Mouse (Mus musculus) cerebellum, postnatal 10 days (tissue): Measurements from ENCODE around the gene Gtpbp3.

Source experiments
- DNase-seq, 2 experiments: peaks; one replicate each; pipeline ENCODE4 v3.0.0; 2021; ENCODE audit warnings: mixed read lengths in 2 of 2

The Gtpbp3 gene

DNA sequence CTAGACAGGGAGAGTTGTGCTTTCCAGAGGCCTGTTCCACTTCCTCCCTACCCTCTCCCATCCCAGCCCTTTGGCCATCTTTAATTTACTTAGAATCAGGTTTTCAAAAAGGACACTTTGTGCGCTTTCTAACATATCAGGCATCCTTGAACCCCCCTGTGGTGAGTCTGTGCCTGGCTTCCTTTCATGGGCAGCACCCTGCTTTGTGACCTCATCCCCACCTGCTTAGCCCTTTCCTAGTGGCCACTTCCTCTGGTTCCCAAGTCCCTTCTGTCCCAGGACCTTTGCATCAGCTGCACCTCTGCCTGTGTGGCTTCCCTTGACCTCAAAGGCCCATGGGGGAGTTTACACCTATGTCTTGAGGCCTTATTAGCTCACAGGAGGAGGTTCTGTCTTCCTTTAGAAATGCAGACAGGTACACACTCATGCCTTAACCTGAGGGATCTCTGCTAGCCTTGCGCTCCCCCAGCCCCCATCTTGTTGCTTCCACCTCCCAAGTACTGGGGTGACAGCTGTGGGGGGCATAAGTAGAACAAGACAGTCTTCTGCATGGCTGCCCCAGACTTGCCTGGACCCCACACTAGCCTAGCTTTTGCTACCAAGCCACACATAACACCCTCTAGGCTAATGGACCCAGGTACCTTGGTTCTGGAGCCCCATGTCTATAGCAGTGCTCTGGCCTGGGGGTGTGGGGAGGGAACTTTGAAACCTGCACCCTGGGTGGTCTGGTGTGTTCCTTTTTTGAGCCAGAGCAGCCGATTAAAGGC, 17.6 kb upstream of the Gtpbp3 start:
- peak in 1 of 2 experiments; percentile 25 for DNase-seq

GRCm38 (mm10) chr8:71470913-71471255, 17.0 kb upstream of the Gtpbp3 start:
- no peak for DNase-seq

- no peak for DNase-seq
Observed at GRCm38 (mm10) chr8:71471861-71472260, 16.0 kb upstream of the Gtpbp3 start.

DNA sequence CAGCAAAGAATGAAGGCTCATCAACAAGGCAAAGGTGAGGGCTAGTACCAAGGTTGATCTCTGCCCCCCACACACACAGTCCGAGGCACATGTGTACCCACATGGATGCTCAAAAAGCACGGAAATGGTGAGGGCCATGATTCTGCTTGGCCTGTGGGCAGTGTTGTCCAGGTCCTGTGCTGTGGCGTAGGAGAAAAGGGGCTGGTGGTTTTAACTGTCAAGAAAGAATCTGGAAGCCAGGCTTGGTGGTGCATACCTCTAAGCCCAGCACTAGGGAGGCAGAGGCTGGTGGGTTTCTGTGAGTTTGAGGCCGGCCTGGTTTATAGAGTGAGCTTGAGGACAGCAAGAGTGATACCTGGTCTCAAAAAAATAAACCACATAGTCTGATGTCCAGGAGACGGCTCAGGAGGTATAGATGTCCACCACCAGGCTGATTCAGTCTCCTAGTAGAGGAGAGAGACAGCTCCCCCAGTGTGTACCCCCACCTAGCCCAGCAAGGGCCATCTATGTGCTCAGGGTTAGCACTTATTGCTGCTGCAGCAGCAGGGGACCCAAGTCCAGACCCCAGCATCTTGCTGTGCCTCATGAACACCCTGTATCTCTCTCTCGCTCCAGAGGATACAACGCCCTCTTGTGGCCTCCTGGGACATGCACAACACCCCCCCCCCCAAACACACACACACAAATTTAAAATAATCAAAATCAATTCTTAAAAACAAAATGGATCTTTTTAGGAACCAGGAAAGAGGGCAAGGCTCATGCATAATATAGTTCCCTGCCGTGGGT, 15.1 kb upstream of the Gtpbp3 start:
- DNase-seq = no peak

GRCm38 (mm10) chr8:71474344-71474743, 13.6 kb upstream of the Gtpbp3 start:
- DNase-seq = peak in 1 of 2 experiments; percentile 30

DNA sequence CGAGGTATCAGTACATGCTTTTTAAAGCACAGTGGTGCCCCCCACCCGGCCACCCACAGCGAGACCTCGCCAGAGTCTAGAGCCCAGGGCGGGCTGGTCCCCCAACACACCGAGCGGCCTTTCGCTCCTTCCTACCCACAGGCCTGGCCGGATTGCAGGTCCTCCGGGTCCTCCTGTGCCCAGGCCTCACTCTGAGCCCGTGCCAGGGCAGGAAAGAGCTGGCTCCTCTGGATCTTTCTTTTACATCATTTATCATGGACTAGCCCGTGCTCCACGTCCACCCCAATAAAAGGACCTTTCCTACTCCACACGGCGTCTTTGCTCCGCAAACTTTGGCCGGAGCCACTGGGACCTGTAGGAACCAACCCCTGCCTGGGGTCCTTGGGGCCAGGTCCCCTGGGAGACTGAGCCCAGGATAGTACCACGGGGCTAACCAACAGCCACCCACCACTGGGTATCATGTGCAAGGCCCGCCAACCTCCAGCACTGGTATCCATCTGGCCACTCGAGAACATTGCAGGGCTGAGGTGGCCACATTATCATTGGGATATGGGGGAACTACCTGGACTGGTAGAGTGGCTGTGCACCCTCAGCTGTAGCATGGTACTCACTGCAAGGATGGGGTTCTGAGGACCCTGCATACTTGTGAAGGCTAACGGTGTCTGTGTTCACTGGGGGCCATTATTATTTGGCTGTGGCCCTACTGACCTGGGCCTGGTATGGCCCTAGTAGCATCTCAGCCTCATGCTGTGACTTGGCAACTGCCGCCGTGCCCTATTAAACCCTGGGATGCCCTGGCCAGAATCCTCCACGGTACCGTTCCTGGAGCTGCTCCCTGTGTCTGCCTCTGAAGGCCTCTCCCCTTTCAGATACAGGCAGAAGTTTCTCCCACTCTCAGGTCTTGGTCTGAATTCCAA, 12.9 kb upstream of the Gtpbp3 start:
- peak; percentile 66 to 67 for DNase-seq

DNA sequence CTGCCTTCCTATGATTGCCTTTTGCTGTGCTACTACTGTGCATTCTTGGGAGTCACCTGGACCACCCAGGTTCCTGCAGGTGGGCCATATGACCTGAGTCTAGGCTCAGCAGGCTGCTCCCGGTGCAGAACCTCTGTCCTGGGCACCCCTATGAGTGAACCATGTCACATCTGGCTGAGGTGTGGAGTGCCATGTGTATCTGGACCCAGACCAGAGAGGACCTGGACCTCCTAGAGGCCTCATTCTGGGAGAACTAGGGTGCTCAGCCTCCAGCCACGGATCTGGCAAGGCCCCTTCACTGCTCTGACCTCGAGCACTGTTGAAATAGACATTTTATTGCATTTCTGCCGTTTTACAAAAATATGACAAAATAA, 12.2 kb upstream of the Gtpbp3 start:
- peak; percentile 41 to 54 for DNase-seq

DNA sequence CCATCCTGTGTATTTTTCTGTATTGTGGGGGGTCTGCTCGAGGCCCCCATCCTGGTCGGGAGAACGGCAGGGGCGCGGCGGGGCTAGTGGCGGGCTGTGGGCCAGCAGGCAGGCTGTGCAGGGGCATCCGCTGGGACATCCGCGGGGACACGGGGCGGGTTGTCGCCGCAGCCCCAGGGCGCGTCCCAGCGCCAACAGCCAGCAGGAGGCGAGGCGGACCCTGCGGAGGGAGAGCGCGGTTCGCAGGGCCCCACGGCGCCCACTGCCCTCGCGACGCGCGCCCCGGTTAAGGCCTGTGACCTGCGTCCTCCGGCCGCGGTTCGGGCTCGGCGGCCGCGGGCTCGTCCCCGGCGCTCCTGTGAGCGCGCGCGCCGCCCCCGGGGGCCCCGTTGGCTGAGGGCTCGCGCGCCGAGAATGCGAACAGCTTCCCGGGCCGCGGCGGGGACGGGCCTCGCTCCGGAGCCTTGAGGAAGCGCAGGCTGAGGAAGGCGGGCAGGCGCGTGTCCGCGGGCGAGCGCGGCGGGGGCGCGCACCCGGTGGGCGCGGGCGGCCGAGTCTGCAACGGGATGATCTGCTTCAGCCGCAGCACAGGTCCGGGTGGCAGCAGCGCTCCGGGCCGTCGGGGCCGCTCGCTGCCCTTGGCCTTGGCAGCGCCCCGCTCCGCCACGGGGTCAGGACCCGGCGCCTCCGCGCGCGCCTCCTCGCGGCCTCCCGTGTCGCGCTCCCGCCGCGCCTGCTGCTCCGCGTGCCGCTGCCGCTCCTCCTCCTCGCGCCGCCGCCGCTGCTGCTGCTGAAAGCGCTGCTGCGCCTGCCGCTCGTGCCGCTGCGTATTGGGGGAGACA, 11.6 kb upstream of the Gtpbp3 start:
- peak; percentile 92 to 94 for DNase-seq

GRCm38 (mm10) chr8:71477196-71477845, 10.6 kb upstream of the Gtpbp3 start:
- DNase-seq = peak; percentile 80 to 87

DNA sequence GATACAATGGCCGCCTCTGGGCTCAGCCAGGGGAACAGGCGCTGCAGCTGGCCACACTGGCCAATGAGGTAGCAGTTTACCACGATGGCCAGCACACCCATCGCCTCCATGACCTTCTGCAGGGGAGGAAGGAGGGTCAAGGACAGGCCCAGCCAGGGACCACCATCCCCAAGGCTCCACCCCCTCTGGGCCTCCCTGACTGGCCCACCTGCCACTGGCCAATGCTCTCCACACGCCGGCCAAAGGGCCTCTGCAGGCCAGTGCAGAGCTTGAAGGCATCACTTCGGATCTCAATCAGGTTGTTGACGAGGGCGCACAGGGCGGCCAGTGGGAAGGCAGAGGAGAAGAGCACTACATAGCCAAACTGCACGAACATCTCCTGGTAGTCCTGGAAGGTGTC, 9.0 kb upstream of the Gtpbp3 start:
- no peak for DNase-seq

DNA sequence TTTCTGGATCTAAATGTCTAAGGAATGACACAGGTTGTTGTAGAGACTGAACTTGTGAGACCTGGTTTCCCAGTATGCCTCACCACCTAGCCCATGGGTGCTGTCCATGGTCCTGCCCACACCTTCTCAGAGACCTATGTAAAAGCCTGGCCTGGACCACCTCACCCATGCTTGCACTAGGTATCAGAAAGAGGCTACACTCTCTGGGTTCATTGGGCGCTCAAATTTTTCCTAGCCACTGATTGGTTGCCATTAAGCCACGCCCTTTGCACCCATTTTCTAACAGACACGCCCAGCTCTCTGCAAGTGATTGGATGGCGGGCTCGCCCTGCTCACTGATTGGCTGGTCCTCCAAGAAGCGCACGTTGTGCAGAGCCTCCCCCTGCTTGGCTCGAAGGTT, 4.0 kb upstream of the Gtpbp3 start:
- peak in 1 of 2 experiments; percentile 45 for DNase-seq

GRCm38 (mm10) chr8:71484736-71485135, 3.2 kb upstream of the Gtpbp3 start:
- DNase-seq = no peak

GRCm38 (mm10) chr8:71485142-71486135, 2.5 kb upstream of the Gtpbp3 start, which contains the start of gene Ano8:
Gene Ano8 (minus strand): TSS chr8:71485963.
- DNase-seq = peak; percentile 93 to 94

DNA sequence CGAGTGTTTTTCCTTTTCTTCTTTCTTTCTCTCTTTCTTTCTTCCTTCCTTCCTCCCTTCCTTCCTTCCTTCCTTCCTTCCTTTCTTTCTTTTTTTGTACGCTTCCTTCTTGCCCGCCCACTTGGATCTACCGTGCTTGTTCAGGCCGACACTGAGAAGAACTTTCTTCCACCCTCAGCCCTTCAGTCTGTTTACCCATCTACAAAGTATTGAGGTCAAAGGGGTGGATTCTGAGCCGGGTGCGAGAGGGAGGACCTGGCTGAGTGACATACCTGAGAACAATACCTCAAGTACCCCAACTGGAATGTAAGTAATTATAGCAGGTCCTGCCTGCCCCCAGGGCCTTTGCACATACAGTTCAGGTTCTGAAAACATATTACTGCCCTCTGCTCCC, 1.8 kb upstream of the Gtpbp3 start:
- DNase-seq = no peak

DNA sequence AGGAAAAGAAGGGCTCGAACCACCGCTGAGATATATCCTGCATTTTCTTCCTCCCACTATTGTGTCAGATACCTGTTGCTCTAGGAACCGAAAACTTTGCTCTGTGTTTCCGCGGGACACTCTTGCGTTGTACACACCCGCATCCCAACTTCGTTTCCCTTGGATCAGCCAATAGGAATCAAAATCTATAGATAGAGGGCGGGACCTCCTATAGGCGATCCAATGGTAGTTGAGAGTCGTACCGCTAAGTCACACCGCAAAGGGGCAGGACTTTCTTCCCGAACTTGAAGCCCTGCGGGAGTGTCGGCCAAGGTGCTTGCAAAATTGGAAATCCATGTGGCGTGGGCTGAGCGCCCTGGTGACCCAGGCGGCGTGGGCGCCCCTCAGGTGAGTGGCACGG, 551 bp downstream of the Gtpbp3 start:
- peak; percentile 91 for DNase-seq

GRCm38 (mm10) chr8:71495039-71495438, 7.1 kb downstream of the Gtpbp3 start:
- peak; percentile 94 to 95 for DNase-seq

DNA sequence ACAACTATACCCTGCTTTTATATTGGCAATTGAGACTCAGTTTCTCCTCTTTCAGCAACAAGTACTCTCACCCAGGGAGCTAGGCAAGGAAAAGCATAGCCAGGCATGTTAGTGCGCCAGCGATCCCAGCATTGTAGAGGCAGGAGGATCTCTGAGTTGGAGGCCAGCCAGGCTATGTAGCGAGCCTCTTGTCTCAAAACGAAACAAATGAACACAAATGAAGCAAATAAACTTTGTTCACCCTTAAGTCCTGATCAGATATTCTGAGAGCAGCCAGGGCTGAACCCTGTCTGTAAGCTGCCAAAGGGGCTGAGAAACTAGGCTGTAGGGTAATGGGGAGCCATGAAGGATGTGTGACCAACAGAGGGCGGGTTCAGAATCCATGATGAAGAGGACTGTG, 7.9 kb downstream of the Gtpbp3 start:
- DNase-seq = no peak

GRCm38 (mm10) chr8:71496481-71496880, 8.6 kb downstream of the Gtpbp3 start:
- DNase-seq = peak; percentile 76 to 80

GRCm38 (mm10) chr8:71497077-71497645, 9.3 kb downstream of the Gtpbp3 start:
- peak in 1 of 2 experiments; percentile 3 for DNase-seq
